Mouse (Mus musculus): ENCODE results near the gene Olfr1388. TPM values are rescaled to one million over a fixed set of nuclear protein-coding genes. Genes with fewer than 3 reads are reported as not detected.

The Olfr1388 gene
- 0.13 TPM for polyA plus RNA-seq (2014; fragmentation: Illumina TruSeq; extraction: RNeasy Lipid Tissue Mini Kit (QIAGEN cat#74804); ENCODE audit: low read depth, low replicate concordance)

DNA sequence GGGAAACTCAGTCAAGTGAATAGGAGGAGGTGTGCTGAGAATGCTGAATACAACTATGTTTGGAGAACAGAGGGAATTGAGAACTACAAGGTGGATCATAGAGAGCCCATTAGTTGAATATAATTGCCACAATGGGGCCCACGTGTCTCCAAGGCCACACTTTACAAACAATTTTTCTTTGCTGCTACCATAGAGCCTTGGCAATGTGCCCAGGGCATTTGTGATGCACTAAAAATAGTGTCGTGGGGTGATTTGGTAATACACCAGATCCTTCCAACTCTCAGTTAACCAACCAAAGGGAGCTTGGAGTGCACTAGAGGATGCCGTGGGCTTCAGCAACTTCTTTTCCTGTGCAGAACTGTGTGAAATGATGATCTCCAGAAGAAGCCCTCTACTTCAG, at the start of gene Olfr1388:
Gene Olfr1388 (plus strand): TSS at position 214 of the 400 bp plus-strand sequence.

GRCm38 (mm10) chr11:49422767-49423166, 13.7 kb upstream of the Olfr1388 start, which contains the start of gene Olfr1389:
Gene Olfr1389, plus strand, starts transcription at chr11:49423067.

DNA sequence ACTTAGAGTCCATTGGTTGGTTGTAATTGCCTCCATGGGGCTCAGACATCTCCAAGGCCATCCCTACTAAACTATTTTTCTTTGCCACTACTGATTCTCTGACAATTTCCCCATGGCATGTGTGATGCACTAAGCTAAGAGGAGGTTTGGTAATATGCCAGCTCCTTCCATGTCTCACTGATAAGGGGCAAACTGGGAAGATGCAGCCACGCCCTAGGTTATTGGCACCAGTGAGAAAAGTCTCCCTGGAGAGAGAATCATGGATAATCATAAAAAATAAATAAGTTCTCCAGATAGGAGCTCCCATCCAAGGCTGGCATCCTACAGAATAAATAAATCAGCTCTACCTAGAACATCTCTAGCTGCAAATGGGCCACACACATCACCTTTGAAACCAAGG, 18.6 kb downstream of the Olfr1388 start, which contains the start of gene Olfr1387:
Gene Olfr1387 (plus strand): TSS at position 301 of the 400 bp plus-strand sequence.

GRCm38 (mm10) chr11:49464746-49465145, 28.3 kb downstream of the Olfr1388 start, which contains the start of gene Olfr1386:
Gene Olfr1386, plus strand, starts transcription at chr11:49465046.

DNA sequence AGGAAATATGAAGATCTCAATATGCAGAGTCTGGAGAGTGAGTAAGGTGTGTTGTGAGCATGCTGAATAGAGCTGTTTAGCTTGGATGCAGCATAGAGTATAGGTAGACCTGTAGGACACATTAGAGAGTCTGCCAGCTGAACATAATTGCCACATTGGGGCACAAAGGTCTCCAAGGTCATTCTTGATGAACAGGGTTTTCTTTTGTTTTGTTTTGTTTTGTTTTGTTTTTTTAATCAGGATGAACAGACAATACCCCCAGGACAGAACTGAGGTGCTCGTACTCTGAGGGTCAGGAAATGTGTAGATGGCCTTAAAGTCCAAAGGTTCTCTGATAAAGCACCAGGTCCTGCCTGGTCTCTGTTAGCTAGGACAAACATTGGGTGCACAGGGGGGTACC, 52.3 kb downstream of the Olfr1388 start, which contains the start of gene Olfr1385:
Gene Olfr1385 (plus strand): TSS at position 301 of the 400 bp plus-strand sequence.

Other genes with a start within 250 kb of the Olfr1388 start
- gene Btnl9, start 249.5 kb upstream of the Olfr1388 start, polyA plus RNA-seq (2014; fragmentation: Illumina TruSeq; extraction: RNeasy Lipid Tissue Mini Kit (QIAGEN cat#74804); ENCODE audit: low read depth, low replicate concordance): 34.1 TPM
- 28.4 TPM for gene Zfp62, start 233.3 kb upstream of the Olfr1388 start, polyA plus RNA-seq (2014; fragmentation: Illumina TruSeq; extraction: RNeasy Lipid Tissue Mini Kit (QIAGEN cat#74804); ENCODE audit: low read depth, low replicate concordance)
- 49.3 TPM for gene Mgat1, start 192.4 kb upstream of the Olfr1388 start, polyA plus RNA-seq (2014; fragmentation: Illumina TruSeq; extraction: RNeasy Lipid Tissue Mini Kit (QIAGEN cat#74804); ENCODE audit: low read depth, low replicate concordance)
- 1.9 TPM for gene Olfr1393, start 158.3 kb upstream of the Olfr1388 start, polyA plus RNA-seq (2014; fragmentation: Illumina TruSeq; extraction: RNeasy Lipid Tissue Mini Kit (QIAGEN cat#74804); ENCODE audit: low read depth, low replicate concordance)
- gene Olfr1392, start 151.3 kb upstream of the Olfr1388 start, polyA plus RNA-seq (2014; fragmentation: Illumina TruSeq; extraction: RNeasy Lipid Tissue Mini Kit (QIAGEN cat#74804); ENCODE audit: low read depth, low replicate concordance): not detected
- not detected for gene Olfr10, start 131.9 kb upstream of the Olfr1388 start, polyA plus RNA-seq (2014; fragmentation: Illumina TruSeq; extraction: RNeasy Lipid Tissue Mini Kit (QIAGEN cat#74804); ENCODE audit: low read depth, low replicate concordance)
- not detected for gene Olfr1391, start 113.9 kb upstream of the Olfr1388 start, polyA plus RNA-seq (2014; fragmentation: Illumina TruSeq; extraction: RNeasy Lipid Tissue Mini Kit (QIAGEN cat#74804); ENCODE audit: low read depth, low replicate concordance)
- gene Olfr1390, start 101.4 kb upstream of the Olfr1388 start, polyA plus RNA-seq (2014; fragmentation: Illumina TruSeq; extraction: RNeasy Lipid Tissue Mini Kit (QIAGEN cat#74804); ENCODE audit: low read depth, low replicate concordance): not detected
- not detected for gene Olfr1389, start 13.6 kb upstream of the Olfr1388 start, polyA plus RNA-seq (2014; fragmentation: Illumina TruSeq; extraction: RNeasy Lipid Tissue Mini Kit (QIAGEN cat#74804); ENCODE audit: low read depth, low replicate concordance)
- not detected for gene Olfr1387, start 18.7 kb downstream of the Olfr1388 start, polyA plus RNA-seq (2014; fragmentation: Illumina TruSeq; extraction: RNeasy Lipid Tissue Mini Kit (QIAGEN cat#74804); ENCODE audit: low read depth, low replicate concordance)
- not detected for gene Olfr1386, start 28.4 kb downstream of the Olfr1388 start, polyA plus RNA-seq (2014; fragmentation: Illumina TruSeq; extraction: RNeasy Lipid Tissue Mini Kit (QIAGEN cat#74804); ENCODE audit: low read depth, low replicate concordance)
- gene Olfr1385, start 52.4 kb downstream of the Olfr1388 start, polyA plus RNA-seq (2014; fragmentation: Illumina TruSeq; extraction: RNeasy Lipid Tissue Mini Kit (QIAGEN cat#74804); ENCODE audit: low read depth, low replicate concordance): not detected
- not detected for gene Olfr1384, start 70.1 kb downstream of the Olfr1388 start, polyA plus RNA-seq (2014; fragmentation: Illumina TruSeq; extraction: RNeasy Lipid Tissue Mini Kit (QIAGEN cat#74804); ENCODE audit: low read depth, low replicate concordance)
- gene Olfr1383, start 83.0 kb downstream of the Olfr1388 start, polyA plus RNA-seq (2014; fragmentation: Illumina TruSeq; extraction: RNeasy Lipid Tissue Mini Kit (QIAGEN cat#74804); ENCODE audit: low read depth, low replicate concordance): not detected
- not detected for gene Olfr1382, start 91.6 kb downstream of the Olfr1388 start, polyA plus RNA-seq (2014; fragmentation: Illumina TruSeq; extraction: RNeasy Lipid Tissue Mini Kit (QIAGEN cat#74804); ENCODE audit: low read depth, low replicate concordance)
- gene Olfr1381, start 106.8 kb downstream of the Olfr1388 start, polyA plus RNA-seq (2014; fragmentation: Illumina TruSeq; extraction: RNeasy Lipid Tissue Mini Kit (QIAGEN cat#74804); ENCODE audit: low read depth, low replicate concordance): not detected
- not detected for gene Olfr1380, start 120.3 kb downstream of the Olfr1388 start, polyA plus RNA-seq (2014; fragmentation: Illumina TruSeq; extraction: RNeasy Lipid Tissue Mini Kit (QIAGEN cat#74804); ENCODE audit: low read depth, low replicate concordance)
- gene Flt4, start 172.6 kb downstream of the Olfr1388 start, polyA plus RNA-seq (2014; fragmentation: Illumina TruSeq; extraction: RNeasy Lipid Tissue Mini Kit (QIAGEN cat#74804); ENCODE audit: low read depth, low replicate concordance): 7.9 TPM
- not detected for gene Scgb3a1, start 227.0 kb downstream of the Olfr1388 start, polyA plus RNA-seq (2014; fragmentation: Illumina TruSeq; extraction: RNeasy Lipid Tissue Mini Kit (QIAGEN cat#74804); ENCODE audit: low read depth, low replicate concordance)

All from heart, adult 10 weeks (tissue).